ENCODE assay signal across 8 mouse cellular contexts in genomic region chr5:31614339-31615025, GRCm38 (mm10). TPM values are rescaled to one million over a fixed set of nuclear protein-coding genes. Genes with fewer than 3 reads are reported as not detected.
A peak's percentile ranks its signal among the peaks of the same experiment; 100 is the strongest.
DNase-seq lines count a peak whose midpoint lies in the region; ATAC-seq and TF ChIP-seq lines count a peak whose summit lies in the region.

No protein-coding gene starts in this region.

- H3K4me3 ChIP-seq in gastrocnemius, adult 2 months: peak overlapping the region; percentile 82
- peak overlapping the region; percentile 83 for H3K4me3 ChIP-seq in G1E (ENCODE audit: low read depth, low read length)
- H3K4me3 ChIP-seq in hindbrain, embryonic 12.5 days: peak overlapping the region; percentile 84

- H3K27ac ChIP-seq in gastrocnemius, adult 2 months: peak overlapping the region; percentile 97
- H3K27ac ChIP-seq in hindbrain, embryonic 12.5 days: peak overlapping the region; percentile 90

- peak; percentile 41; the same call in 1 of the 2 replicates for ATAC-seq in G1E (ENCODE audit: extremely low read depth, insufficient number of reproducible peaks, low FRiP score, poor library complexity, severe bottlenecking)
- no peak for ATAC-seq in hindbrain, embryonic 12.5 days (ENCODE audit: low FRiP score)

- DNase-seq in gastrocnemius, adult 2 months: no peak
- no peak for DNase-seq in gastrocnemius, postnatal 25 days
- peak; percentile 43 for DNase-seq in G1E (ENCODE audit: low spot score)
- DNase-seq in lung, postnatal 36 days: peak; percentile 68
- DNase-seq in thymus, postnatal 14 days: peak; percentile 67
- no peak for DNase-seq in embryo, embryonic 9.5 days (ENCODE audit: extremely low spot score)
- no peak for DNase-seq in spleen, postnatal 4 days (ENCODE audit: low spot score in 2 of 2)

- H3K9me3 ChIP-seq in G1E (replicated peaks): no peaks in the 10 kb centered on the region
- H3K9me3 ChIP-seq in hindbrain, embryonic 12.5 days (replicated peaks): no peaks in the 10 kb centered on the region

- TF ChIP-seq CTCF in gastrocnemius, adult 2 months (IDR thresholded peaks at IDR 0.05): no peak
- no peak for TF ChIP-seq CTCF in G1E (IDR thresholded peaks at IDR 0.05; ENCODE audit: low read depth, low read length)

- peak overlapping the region; percentile 72 for H3K9ac ChIP-seq in hindbrain, embryonic 12.5 days

- peaks cover 32% of the 10 kb centered on the region for H3K4me1 ChIP-seq in G1E (ENCODE audit: insufficient read depth, low read depth, low read length)
- peaks cover 10% of the 10 kb centered on the region for H3K4me1 ChIP-seq in hindbrain, embryonic 12.5 days

- peak overlapping the region; percentile 58 for H3K4me2 ChIP-seq in hindbrain, embryonic 12.5 days (replicated peaks)

- WGBS in hindbrain, embryonic 12.5 days: 50% methylated on average over 6 of the region's 6 CpGs

- intact Hi-C loops in gastrocnemius, adult 2 months (cut with DNase I): loop anchor here (5.0 kb wide), 1 partner anchor 523 kb away; the partner anchor contains the start of gene Fosl2

- peaks cover 53% of the 10 kb centered on the region for H3K36me3 ChIP-seq in G1E (replicated peaks)
- H3K36me3 ChIP-seq in hindbrain, embryonic 12.5 days: peaks cover 22% of the 10 kb centered on the region

- no peaks in the 10 kb centered on the region for H3K27me3 ChIP-seq in G1E (ENCODE audit: insufficient read depth, low read length)
- no peaks in the 10 kb centered on the region for H3K27me3 ChIP-seq in hindbrain, embryonic 12.5 days

RNA-seq across cellular contexts. Expression of gene Mrpl33, which starts 17.7 kb away (rescaled TPM):
- 100 to 1,000 TPM; 221 to 296 TPM for total RNA-seq in gastrocnemius, adult 2 months (2021)
- total RNA-seq in gastrocnemius, postnatal 25 days (2021): 100 to 1,000 TPM; 244 to 251 TPM
- 66.0 and 102 TPM in 2 replicates for total RNA-seq in G1E (2014; fragmentation: Nextera tagmentation)
- 126 and 172 TPM in 2 replicates for total RNA-seq in G1E (2017)
- polyA plus RNA-seq in G1E (2012): 4.6 and 5.0 TPM in 2 replicates
- 193 and 201 TPM in 2 replicates for polyA plus RNA-seq in hindbrain, embryonic 12.5 days (2016; fragmentation: Nextera tagmentation; extraction: Ambion mirVana)

Comparison
In these comparisons a context has a peak if more than half of its experiments do, and no peak if none do; other contexts are left out.
1. DNase-seq: peak in G1E (single experiment), lung, postnatal 36 days (single experiment) and thymus, postnatal 14 days (single experiment); none in gastrocnemius, adult 2 months (single experiment), gastrocnemius, postnatal 25 days (single experiment), embryo, embryonic 9.5 days (single experiment) and spleen, postnatal 4 days (0 of 2).
2. Peak in every context shown above with its lines, with median percentiles within 50 percentile points of each other: H3K4me3 ChIP-seq.